Mouse (Mus musculus): Measurements from ENCODE around the gene Heyl. TPM values are rescaled to one million over a fixed set of nuclear protein-coding genes. Genes with fewer than 3 reads are reported as not detected.

Heyl gene
- polyA plus RNA-seq, 1 experiment from 2014 or later, result not detected

DNA sequence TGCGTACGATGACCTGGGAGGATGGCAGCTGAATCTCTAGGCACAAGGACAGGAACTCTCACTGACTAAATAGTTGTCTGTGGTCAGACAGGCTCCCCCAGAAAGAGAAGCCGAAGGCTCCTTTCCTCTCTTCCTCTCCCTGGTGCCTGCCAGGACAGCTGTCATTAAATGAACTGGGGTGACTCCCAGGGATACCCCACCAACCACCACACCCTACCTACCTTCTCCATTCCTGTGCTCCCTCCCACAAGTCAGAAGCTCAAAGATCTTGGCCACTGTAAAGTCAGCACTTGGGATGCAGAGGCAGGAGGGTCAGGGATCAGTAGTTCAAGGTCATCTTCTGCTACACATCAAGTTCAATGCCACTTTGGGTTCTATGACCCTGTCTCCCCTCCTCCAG lies 515 bp upstream of the Heyl start:
- H3K27me3 ChIP-seq, result peaks cover 32% of the 10 kb centered on the region
- ChIA-PET POLR2A (no interaction called here), CTCF (interaction anchor here (1.7 kb wide), 1 partner anchor 13 kb away, joined by 4 read pairs; no protein-coding TSS in a partner anchor)
- in situ Hi-C loops (cut with MboI; ENCODE audit: low pct_unique_long_range_greater_than_20kb), result no loop called here
- ATAC-seq, result no peak
- no peak for DNase-seq (ENCODE audit: low read depth, low spot score)
- TF ChIP-seq CTCF (IDR thresholded peaks at IDR 0.05), result no peak

DNA sequence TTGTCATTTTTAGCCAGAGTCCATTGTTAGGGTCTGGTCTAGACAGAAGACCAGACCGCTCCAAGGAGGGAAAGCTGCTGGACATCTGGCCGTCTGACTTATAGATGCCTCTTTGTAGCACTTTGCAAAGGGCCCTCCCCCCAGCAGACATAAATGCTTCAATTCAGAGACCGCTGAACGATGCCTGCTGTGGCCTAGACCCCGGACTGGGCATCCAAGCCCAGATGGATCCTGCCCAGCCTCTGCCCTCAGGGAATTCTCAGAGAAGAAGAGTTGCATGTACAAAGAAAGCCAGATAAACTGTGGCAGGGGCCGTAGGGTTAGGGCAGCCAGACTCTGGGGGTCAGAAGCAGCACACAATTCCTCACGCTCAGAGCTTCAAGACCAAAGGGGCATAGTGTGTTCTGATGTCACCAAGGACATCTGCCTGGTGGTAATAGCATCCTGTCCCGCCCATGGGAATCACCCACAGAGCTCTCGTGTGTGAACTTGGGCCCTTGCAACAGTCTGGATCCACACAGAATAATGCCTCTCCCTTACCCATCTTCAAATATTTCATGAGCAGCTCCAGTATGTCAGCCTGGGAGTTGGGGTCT lies 2.6 kb downstream of the Heyl start:
- ChIA-PET POLR2A (no interaction called here), CTCF (no interaction called here)
- TF ChIP-seq CTCF (IDR thresholded peaks at IDR 0.05), result no peak
- in situ Hi-C loops (cut with MboI; ENCODE audit: low pct_unique_long_range_greater_than_20kb), result no loop called here
- ATAC-seq (no peak), DNase-seq (ENCODE audit: low read depth, low spot score) (no peak)
- H3K27me3 ChIP-seq, result peaks cover 33% of the 10 kb centered on the region

DNA sequence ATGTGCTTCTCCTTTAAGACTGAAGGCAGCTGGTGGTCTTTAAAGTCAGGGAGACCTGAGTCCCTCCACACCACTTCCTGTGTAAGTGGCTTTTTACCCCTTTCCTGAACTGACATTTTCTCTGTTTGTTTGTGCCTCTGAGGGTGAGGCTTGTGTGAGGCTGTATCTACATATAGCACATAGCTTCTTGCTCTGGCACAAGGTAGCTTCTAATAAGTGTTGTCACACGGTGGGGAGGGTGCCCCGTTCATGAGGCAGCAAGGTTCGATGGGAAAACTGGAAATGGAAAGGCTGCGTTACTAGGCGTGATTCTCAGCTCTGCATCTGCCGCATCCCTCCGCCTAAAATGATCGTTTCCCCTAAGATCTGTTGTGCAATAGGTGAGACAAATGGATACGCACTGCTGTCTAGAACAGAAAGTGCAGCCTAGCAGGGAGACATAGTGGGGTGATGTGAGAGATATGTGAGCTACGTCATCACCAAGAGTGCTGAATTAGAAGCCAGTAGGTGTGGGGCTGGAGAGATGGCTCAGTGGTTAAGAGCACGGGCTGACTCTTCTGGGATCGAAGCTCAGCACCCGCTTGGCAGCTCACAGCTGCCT lies 3.2 kb downstream of the Heyl start:
- TF ChIP-seq CTCF (IDR thresholded peaks at IDR 0.05), result no peak
- ChIA-PET POLR2A (no interaction called here), CTCF (no interaction called here)
- H3K27me3 ChIP-seq, result peaks cover 30% of the 10 kb centered on the region
- ATAC-seq, result no peak
- in situ Hi-C loops (cut with MboI; ENCODE audit: low pct_unique_long_range_greater_than_20kb), result no loop called here
- no peak for DNase-seq (ENCODE audit: low read depth, low spot score)

DNA sequence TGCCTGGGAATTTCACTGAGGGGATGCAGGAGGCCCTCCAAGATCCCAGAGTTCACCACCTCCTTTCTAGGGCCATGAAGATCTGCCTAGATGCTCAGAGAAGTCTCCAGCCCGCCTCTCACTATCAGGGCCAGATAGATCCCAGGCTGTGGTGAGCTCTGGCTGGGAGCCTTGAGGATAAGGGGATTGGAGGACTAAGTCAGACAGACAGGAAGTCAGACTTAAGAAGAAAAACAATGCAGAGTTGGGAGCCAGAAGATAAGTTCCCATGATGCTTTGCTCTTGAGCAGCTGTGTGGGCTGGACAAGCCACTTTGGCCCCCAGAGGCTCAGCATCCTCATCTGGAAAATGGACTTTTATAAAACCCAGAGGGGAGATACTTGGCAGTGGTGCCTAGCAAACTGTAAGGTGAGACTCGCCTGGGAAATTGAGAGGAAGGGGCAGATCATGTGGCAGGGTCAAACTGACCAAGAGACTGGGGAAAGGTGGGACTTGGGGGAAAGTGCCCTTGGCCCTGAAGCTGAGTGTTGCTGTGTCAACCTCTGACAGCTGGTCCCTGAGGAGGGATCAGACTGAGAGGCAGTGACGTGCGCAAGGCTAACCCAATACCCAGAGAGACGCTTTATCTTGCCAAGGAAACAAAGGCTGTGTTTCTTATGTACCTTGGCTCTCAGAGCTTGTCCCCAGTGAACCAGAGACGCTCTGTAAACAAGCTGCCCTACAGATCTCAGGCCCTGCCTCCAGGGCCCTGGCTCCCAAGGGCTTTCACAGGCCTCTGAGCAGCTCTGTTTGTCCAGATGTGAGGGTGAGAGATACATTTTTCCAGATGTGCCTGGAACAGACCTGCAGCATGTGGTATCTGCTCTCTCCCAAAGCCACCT lies 4.3 kb downstream of the Heyl start:
- DNase-seq (ENCODE audit: low read depth, low spot score), result no peak
- CTCF ChIA-PET, result interaction anchor here (1.1 kb wide), 1 partner anchor 20 kb away, joined by 4 read pairs; no protein-coding TSS in a partner anchor

DNA sequence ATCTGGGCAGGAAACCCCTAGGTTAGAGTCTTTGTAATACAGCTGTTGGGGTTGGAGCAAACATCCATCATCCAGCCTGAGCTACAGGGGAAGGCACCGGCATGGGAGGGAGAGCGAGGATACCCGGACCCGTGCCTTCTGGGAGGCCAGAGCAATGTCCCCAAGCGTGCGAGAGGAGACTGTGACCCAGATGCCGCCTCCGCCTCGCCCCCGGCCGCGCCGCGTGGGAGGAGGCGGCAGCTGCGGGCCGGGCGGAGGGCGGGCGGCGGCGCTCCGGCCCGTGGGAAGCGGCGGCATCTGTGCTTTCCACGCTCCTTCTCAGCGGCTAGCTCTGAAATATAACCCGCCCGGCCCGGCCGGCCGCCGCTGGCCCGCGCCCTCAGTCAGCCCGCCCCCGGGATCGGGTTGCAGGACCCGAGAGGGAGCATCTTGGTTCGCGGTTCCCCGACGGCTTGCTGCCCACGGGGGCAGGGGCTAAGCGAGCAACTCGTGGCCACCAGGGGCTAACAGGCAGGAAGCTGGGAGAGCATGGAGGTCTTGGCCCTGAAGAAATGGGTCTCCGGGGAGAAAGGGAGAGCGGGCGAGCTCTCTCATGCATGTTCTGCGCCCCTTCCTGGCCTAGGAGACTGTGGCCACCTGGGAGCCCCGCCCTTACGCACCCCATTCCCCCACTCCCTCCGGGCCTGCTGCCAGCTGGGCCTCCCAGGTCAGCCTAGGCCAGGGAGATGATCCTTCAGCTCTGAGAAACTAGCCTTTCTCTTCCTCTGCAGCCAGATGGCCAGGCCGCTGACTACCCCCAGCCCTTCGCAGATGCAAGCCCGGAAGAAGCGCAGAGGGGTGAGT lies 6.2 kb downstream of the Heyl start:
- ATAC-seq, result no peak
- in situ Hi-C loops (cut with MboI; ENCODE audit: low pct_unique_long_range_greater_than_20kb), result no loop called here
- POLR2A ChIA-PET, result no interaction called here
- CTCF ChIA-PET, result interaction anchor here (0.8 kb wide), 1 partner anchor 20 kb away, joined by 4 read pairs; no protein-coding TSS in a partner anchor
- TF ChIP-seq CTCF (IDR thresholded peaks at IDR 0.05), result no peak
- no peak for DNase-seq (ENCODE audit: low read depth, low spot score)
- H3K27me3 ChIP-seq, result peaks cover 18% of the 10 kb centered on the region

More for the DNA sequence above, 4.3 kb downstream of the Heyl start:
- H3K27me3 ChIP-seq, result peaks cover 19% of the 10 kb centered on the region
- POLR2A ChIA-PET, result no interaction called here
- ATAC-seq, result no peak
- in situ Hi-C loops (cut with MboI; ENCODE audit: low pct_unique_long_range_greater_than_20kb), result no loop called here
- TF ChIP-seq CTCF (IDR thresholded peaks at IDR 0.05), result no peak

DNA sequence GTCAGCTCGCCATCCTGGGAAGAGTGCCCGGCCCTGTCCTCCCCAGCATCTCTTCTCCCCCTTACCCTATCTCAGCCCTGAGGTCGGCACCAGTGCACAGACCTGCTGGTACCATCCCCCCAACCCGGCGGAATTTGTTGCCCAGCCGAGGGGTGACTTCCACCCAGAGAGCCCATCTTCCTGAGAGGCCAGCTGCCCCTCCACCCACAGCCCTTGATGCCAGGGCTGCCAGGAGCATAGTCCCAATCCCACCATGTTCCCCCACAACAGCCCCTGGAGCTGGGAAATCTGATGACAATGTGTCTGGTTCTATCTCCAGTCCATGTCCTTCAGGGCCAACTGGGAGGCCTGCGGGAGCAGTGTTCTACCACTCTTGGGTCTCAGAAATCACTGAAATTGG lies 12.9 kb downstream of the Heyl start:
- POLR2A ChIA-PET, result no interaction called here
- in situ Hi-C loops (cut with MboI; ENCODE audit: low pct_unique_long_range_greater_than_20kb), result no loop called here
- DNase-seq (ENCODE audit: low read depth, low spot score), result no peak
- H3K27me3 ChIP-seq, result peaks cover 17% of the 10 kb centered on the region
- no peak for TF ChIP-seq CTCF (IDR thresholded peaks at IDR 0.05)
- no peak for ATAC-seq
- CTCF ChIA-PET, result interaction anchor here (1.0 kb wide), 1 partner anchor 29 kb away, joined by 3 read pairs; no protein-coding TSS in a partner anchor

DNA sequence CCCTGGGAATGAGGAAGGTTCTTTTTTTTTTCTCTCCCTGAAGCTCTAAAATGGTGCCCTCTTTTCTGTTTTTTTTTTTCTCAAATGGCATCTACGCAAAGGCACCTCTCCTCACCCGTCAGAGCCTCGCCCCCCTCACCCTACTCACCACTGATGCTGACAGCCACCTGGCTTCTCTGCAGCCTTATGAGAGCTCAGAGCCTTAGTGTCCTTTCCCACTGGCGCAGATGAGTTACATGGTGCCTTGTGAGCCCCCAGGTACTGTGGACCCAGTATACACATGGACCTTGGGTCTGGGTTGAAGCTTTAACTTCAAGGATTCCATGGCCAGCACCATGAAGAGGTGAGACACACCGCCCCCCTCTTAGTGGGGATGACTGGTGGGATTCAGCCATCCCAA lies 13.3 kb downstream of the Heyl start:
- in situ Hi-C loops (cut with MboI; ENCODE audit: low pct_unique_long_range_greater_than_20kb), result no loop called here
- no peak for TF ChIP-seq CTCF (IDR thresholded peaks at IDR 0.05)
- CTCF ChIA-PET, result interaction anchor here (1.0 kb wide), 1 partner anchor 29 kb away, joined by 3 read pairs; no protein-coding TSS in a partner anchor
- DNase-seq (ENCODE audit: low read depth, low spot score), result no peak
- POLR2A ChIA-PET, result no interaction called here
- H3K27me3 ChIP-seq, result peaks cover 17% of the 10 kb centered on the region
- ATAC-seq, result no peak

DNA sequence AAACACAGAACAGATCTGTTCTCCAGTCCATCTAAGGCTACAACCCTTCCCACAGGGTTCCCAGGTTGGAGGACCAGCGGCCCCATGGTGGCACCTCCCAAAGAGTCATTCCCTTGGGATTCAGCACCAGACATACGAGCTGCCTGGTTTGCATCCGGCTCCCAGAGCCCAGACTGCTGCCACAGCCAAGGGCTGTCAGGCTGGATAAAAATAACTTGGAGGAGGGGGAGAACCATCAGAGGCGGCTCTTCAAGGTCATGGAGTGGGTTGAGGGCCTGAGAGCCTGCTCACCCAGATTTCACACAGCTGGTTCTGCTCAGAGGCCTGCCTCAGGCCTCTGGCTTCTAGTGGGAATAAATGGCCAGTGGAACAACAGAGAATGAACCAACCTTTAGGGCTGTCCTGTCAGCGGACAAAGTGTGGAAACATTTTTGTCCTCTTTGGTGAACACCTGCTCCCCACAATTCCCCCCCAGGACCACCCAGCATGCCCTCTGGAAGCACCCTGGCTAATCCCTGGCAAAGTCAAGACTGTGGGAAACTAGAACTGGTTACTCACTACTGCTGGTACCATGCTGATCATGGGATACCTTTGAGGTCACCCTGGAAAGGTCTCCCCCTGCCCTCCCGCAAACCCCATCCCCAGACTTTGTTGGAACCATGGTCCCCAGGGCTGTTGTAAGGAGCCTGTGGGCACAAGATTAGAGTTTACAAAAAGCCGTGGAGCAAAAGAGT lies 14.0 kb downstream of the Heyl start:
- ChIA-PET CTCF (interaction anchor here (1.0 kb wide), 1 partner anchor 30 kb away, joined by 3 read pairs; no protein-coding TSS in a partner anchor), POLR2A (no interaction called here)
- H3K27me3 ChIP-seq, result peaks cover 17% of the 10 kb centered on the region
- in situ Hi-C loops (cut with MboI; ENCODE audit: low pct_unique_long_range_greater_than_20kb), result no loop called here
- DNase-seq (ENCODE audit: low read depth, low spot score), result no peak
- no peak for TF ChIP-seq CTCF (IDR thresholded peaks at IDR 0.05)
- ATAC-seq, result no peak

DNA sequence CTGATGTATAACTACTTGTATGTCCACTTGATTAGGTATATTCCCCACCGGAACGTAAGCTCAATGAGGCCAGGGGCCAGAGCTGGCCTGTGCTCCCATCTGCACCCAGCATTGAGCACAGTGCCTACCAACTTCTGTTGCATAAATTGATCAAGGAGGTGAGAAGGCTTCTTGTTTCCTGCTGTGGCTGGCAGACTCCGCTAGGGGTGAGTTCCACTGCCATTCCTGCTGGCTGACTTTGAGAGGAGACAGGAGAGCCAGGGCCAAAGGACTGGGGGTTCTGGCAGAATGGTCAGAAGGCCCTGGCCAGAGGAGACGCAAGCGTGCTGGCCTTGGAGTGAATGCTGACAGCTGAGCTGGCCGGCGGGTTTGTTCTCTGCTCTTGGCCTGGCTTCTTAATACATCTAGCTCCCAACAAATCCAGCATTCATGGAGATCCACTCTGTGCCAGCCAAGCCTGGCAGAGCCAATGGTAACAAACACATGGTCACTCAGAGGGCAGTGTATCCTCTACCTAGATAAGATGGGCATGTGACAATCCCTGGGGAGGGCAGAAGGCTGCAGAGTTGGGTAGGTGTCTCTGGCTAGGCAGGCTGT lies 15.7 kb downstream of the Heyl start:
- H3K27me3 ChIP-seq, result peaks cover 22% of the 10 kb centered on the region
- in situ Hi-C loops (cut with MboI; ENCODE audit: low pct_unique_long_range_greater_than_20kb), result no loop called here
- POLR2A ChIA-PET, result no interaction called here
- TF ChIP-seq CTCF (IDR thresholded peaks at IDR 0.05), result no peak
- CTCF ChIA-PET, result interaction anchor here (1.8 kb wide), 1 partner anchor 33 kb away, joined by 6 read pairs; no protein-coding TSS in a partner anchor
- no peak for DNase-seq (ENCODE audit: low read depth, low spot score)
- ATAC-seq, result no peak

Measured in Patski (cell line).